Mouse (Mus musculus): ENCODE results near the gene Rcan1. TPM values are rescaled to one million over a fixed set of nuclear protein-coding genes. Genes with fewer than 3 reads are reported as not detected.

The Rcan1 gene
- polyA plus RNA-seq, 1 experiment from 2014 or later, result 54.7 TPM

DNA sequence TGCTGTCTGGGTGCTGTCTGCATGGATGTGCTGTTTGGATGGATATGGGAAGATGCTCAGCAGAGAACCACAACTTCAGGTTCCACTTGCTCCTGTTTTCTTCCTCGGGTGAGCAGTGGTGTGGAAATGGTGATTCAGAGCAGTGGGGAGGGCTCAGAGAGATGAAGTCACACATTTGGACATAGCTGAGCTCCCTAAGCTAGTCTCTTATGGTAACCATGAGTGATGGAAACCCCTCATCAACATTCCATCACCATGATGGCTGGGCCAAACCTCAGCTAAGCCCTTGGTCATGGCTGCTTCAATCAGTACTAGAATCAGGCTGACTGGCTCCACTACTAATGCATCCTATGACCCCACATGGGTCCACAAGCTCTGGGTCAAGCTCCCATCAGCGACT lies 30.9 kb downstream of the Rcan1 start:
- WGBS, result 61% methylated on average over 2 of the region's 2 CpGs
- Histone ChIP-seq H3K36me3 (ENCODE audit: insufficient read depth, low read length) (no peaks in the 10 kb centered on the region), H3K9ac (replicated peaks; ENCODE audit: low read depth) (no peak overlapping the region), H3K4me2 (replicated peaks; ENCODE audit: low read depth, low read length) (no peak overlapping the region), H3K9me3 (ENCODE audit: low read length) (no peaks in the 10 kb centered on the region), H3K27me3 (replicated peaks; ENCODE audit: insufficient read depth, low read length) (no peaks in the 10 kb centered on the region), H3K4me1 (ENCODE audit: insufficient read depth, low read depth, low read length) (peaks cover 10% of the 10 kb centered on the region; the same call in 1 of the 2 replicates), H3K4me3 (ENCODE audit: low read depth, low read length) (no peak overlapping the region), H3K27ac (ENCODE audit: low read length) (no peak overlapping the region)
- DNase-seq (ENCODE audit: low spot score) (no peak), ATAC-seq (no peak)
- TF ChIP-seq CTCF (IDR thresholded peaks at IDR 0.05) (no peak), EP300 (IDR thresholded peaks at IDR 0.05) (no peak)

DNA sequence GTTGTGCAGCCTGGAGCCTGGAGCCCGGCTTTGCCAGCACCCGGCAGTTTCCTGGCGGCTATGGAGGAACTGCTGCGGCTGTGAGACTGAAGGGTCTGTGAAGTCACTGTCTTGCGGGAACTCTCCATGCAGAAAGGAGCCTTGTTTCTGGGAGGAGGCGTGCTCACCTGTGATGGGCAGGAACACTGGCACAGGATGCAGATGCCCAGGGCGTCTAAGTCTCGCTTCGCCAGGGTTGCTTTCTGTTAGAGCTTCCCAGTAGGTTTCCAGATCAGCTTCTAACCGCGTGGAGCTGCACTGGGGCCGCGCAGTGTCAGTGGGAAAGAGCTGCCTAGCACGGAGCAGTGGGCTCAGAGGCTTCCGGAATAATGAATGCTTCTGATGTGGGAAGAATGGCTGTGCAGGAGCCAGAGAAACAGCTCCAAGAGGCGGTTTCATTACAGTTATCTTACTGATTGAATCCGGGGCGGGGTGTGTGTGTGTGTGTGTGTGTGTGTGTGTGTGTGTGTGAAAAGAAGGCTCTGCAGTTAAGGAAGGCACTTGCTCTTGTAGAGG lies 35.2 kb downstream of the Rcan1 start:
- Histone ChIP-seq H3K9me3 (ENCODE audit: low read length) (no peaks in the 10 kb centered on the region), H3K27me3 (replicated peaks; ENCODE audit: insufficient read depth, low read length) (no peaks in the 10 kb centered on the region), H3K4me2 (replicated peaks; ENCODE audit: low read depth, low read length) (no peak overlapping the region), H3K9ac (replicated peaks; ENCODE audit: low read depth) (no peak overlapping the region), H3K4me1 (ENCODE audit: insufficient read depth, low read depth, low read length) (no peaks in the 10 kb centered on the region), H3K36me3 (ENCODE audit: insufficient read depth, low read length) (no peaks in the 10 kb centered on the region), H3K27ac (ENCODE audit: low read length) (no peak overlapping the region), H3K4me3 (ENCODE audit: low read depth, low read length) (no peak overlapping the region)
- 78% methylated on average over 18 of the region's 18 CpGs for WGBS
- TF ChIP-seq EP300 (IDR thresholded peaks at IDR 0.05) (no peak), CTCF (IDR thresholded peaks at IDR 0.05) (no peak)
- DNase-seq (ENCODE audit: low spot score) (no peak), ATAC-seq (no peak)

DNA sequence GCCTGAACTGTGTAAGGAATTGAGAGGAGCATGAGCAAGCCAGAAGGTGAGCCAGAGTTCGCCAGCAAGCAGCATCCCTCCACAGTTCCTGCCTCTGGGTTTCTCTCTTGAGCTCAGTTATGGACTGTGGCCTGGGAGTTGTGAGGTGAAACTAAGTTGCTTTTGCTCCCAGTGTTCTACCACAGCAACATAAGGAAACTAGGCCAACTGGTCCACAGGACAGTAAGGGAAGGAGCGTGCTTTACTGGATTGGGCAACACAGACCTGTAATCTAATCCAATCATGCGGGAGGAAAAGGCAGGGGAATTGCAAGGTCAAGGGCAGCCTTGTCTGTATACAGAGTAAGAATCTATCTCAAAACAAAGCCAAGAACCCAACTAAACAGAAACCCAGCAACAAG lies 37.5 kb downstream of the Rcan1 start:
- DNase-seq (ENCODE audit: low spot score), result no peak
- H3K4me2 ChIP-seq (replicated peaks; ENCODE audit: low read depth, low read length), result no peak overlapping the region
- no peak for TF ChIP-seq CTCF (IDR thresholded peaks at IDR 0.05)
- no peak for TF ChIP-seq EP300 (IDR thresholded peaks at IDR 0.05)
- no peak for ATAC-seq
- H3K27ac ChIP-seq (ENCODE audit: low read length), result no peak overlapping the region
- peaks cover 13% of the 10 kb centered on the region; the same call in 1 of the 2 replicates for H3K4me1 ChIP-seq (ENCODE audit: insufficient read depth, low read depth, low read length)
- H3K36me3 ChIP-seq (ENCODE audit: insufficient read depth, low read length), result no peaks in the 10 kb centered on the region
- no peak overlapping the region for H3K4me3 ChIP-seq (ENCODE audit: low read depth, low read length)
- H3K27me3 ChIP-seq (replicated peaks; ENCODE audit: insufficient read depth, low read length), result no peaks in the 10 kb centered on the region
- H3K9ac ChIP-seq (replicated peaks; ENCODE audit: low read depth), result no peak overlapping the region
- WGBS, result 83% methylated on average over 3 of the region's 3 CpGs
- H3K9me3 ChIP-seq (ENCODE audit: low read length), result no peaks in the 10 kb centered on the region

DNA sequence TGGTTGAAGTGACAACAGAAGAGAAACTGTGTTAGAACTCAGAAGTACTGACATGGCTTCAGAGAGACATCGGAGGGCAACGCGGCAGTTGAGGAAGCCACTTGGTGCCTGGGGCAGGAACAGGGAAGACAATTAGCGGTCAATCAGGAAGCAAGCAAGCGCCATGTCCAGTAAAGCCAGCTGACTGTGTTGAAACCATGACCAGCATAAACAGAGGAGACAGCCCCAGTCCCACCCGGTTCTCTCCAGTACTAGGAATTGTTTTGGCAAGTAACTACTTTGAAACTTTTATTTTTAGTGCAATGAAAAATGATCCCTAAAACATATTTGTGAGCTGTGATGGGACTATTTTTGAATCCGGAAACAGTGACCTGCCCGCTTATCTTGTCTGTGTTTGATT lies 39.9 kb downstream of the Rcan1 start:
- Histone ChIP-seq H3K9me3 (ENCODE audit: low read length) (no peaks in the 10 kb centered on the region), H3K4me1 (ENCODE audit: insufficient read depth, low read depth, low read length) (peaks cover 20% of the 10 kb centered on the region; the same call in 1 of the 2 replicates), H3K36me3 (ENCODE audit: insufficient read depth, low read length) (no peaks in the 10 kb centered on the region), H3K27me3 (replicated peaks; ENCODE audit: insufficient read depth, low read length) (no peaks in the 10 kb centered on the region), H3K27ac (ENCODE audit: low read length) (no peak overlapping the region), H3K4me2 (replicated peaks; ENCODE audit: low read depth, low read length) (no peak overlapping the region), H3K9ac (replicated peaks; ENCODE audit: low read depth) (no peak overlapping the region), H3K4me3 (ENCODE audit: low read depth, low read length) (no peak overlapping the region)
- peak; percentile 44; the same call in 1 of the 2 replicates for TF ChIP-seq EP300 (IDR thresholded peaks at IDR 0.05)
- TF ChIP-seq CTCF (IDR thresholded peaks at IDR 0.05), result no peak
- WGBS, result 60% methylated on average over 8 of the region's 8 CpGs
- ATAC-seq (peak; percentile 25; the same call in 1 of the 2 replicates), DNase-seq (ENCODE audit: low spot score) (peak; percentile 71)

DNA sequence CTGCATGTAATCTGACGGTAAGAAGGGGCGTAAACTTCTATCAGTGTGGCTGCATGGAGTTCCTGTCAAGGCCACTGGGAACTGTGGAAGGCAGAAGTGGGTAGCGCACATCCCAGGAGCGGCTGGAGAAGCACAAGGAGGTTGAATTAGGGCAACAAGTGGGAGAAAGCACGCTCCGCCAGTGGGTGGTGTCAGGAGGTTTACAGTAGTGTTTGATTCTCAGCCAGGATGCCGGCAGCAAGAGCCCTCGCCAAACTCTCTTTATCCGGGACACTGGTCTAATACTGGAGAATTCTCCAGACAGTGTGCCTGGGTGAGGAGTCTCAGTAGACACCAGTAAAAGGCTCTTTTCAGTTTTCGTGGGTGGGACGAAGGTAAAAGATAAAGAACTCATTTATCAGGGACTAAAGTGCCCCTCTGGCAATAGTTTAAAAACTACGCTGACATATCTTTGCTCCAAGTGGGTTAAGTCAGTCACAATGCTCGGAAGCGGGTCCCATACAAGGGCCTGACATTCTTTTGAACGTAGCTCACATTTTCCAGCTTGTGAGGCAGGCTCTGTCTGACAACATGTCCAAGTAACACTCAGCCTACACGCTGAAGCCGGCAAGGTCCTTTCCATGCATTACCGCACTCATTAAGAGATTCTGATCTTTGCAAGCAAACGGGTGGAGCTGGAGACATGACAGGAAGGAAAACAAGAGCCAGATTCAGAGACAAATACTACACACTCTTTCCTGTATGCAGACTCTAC lies 42.3 kb downstream of the Rcan1 start:
- no peak overlapping the region for H3K4me3 ChIP-seq (ENCODE audit: low read depth, low read length)
- TF ChIP-seq EP300 (IDR thresholded peaks at IDR 0.05), result peak; percentile 68
- peak; percentile 59 for TF ChIP-seq CTCF (IDR thresholded peaks at IDR 0.05)
- peak overlapping the region; percentile 32 for H3K4me2 ChIP-seq (replicated peaks; ENCODE audit: low read depth, low read length)
- no peaks in the 10 kb centered on the region for H3K36me3 ChIP-seq (ENCODE audit: insufficient read depth, low read length)
- no peaks in the 10 kb centered on the region for H3K9me3 ChIP-seq (ENCODE audit: low read length)
- no peak overlapping the region for H3K9ac ChIP-seq (replicated peaks; ENCODE audit: low read depth)
- peaks cover 20% of the 10 kb centered on the region; the same call in 1 of the 2 replicates for H3K4me1 ChIP-seq (ENCODE audit: insufficient read depth, low read depth, low read length)
- H3K27me3 ChIP-seq (replicated peaks; ENCODE audit: insufficient read depth, low read length), result no peaks in the 10 kb centered on the region
- ATAC-seq, result peak; percentile 91
- DNase-seq (ENCODE audit: low spot score), result peak; percentile 94
- peak overlapping the region; percentile 66 for H3K27ac ChIP-seq (ENCODE audit: low read length)
- WGBS, result 6% methylated on average over 19 of the region's 19 CpGs

DNA sequence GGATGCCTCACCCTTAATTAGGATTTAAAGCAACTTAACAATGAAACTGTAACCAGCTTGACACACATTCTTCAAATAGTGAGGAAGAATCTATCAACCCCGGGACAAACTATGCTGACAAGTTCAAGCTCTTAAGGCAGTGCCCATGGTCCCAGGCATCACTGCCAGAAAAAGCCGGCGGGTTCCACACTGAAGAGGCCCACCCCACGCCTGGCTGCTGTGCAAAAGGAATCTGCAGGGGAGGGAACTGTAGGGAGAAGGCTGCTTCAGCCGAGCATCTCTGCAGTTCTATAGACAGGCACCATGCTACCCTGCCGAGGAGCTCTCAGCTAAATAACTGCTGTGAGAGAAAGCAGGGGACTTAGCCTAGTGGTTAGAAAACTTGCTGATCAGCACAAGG lies 44.0 kb downstream of the Rcan1 start:
- Histone ChIP-seq H3K4me2 (replicated peaks; ENCODE audit: low read depth, low read length) (no peak overlapping the region), H3K36me3 (ENCODE audit: insufficient read depth, low read length) (no peaks in the 10 kb centered on the region), H3K27me3 (replicated peaks; ENCODE audit: insufficient read depth, low read length) (no peaks in the 10 kb centered on the region), H3K27ac (ENCODE audit: low read length) (no peak overlapping the region), H3K9ac (replicated peaks; ENCODE audit: low read depth) (no peak overlapping the region), H3K4me1 (ENCODE audit: insufficient read depth, low read depth, low read length) (peaks cover 20% of the 10 kb centered on the region; the same call in 1 of the 2 replicates), H3K4me3 (ENCODE audit: low read depth, low read length) (no peak overlapping the region), H3K9me3 (ENCODE audit: low read length) (no peaks in the 10 kb centered on the region)
- WGBS, result 57% methylated on average over 6 of the region's 6 CpGs
- DNase-seq (ENCODE audit: low spot score) (no peak), ATAC-seq (no peak)
- TF ChIP-seq EP300 (IDR thresholded peaks at IDR 0.05) (no peak), CTCF (IDR thresholded peaks at IDR 0.05) (no peak)
